Mouse (Mus musculus) CH12.LX (cell line): Measurements from ENCODE around the gene Os9. TPM values are rescaled to one million over a fixed set of nuclear protein-coding genes. Genes with fewer than 3 reads are reported as not detected.

Source experiments
- DNase-seq: peaks from one replicate; pipeline ENCODE4 v3.0.0-alpha.2; 2013; ENCODE audit errors: extremely low read depth
- H3K27ac ChIP-seq: 2 replicates; pipeline ENCODE4 v1.5.1; 2012; ENCODE audit warnings: low read depth, mild to moderate bottlenecking, control low read depth, moderate library complexity; ENCODE audit not compliant: insufficient read depth
- H3K27me3 ChIP-seq: replicated peaks from 2 replicates; pipeline ENCODE3; 2012; ENCODE audit warnings: inconsistent platforms
- H3K36me3 ChIP-seq, 2 experiments: replicated peaks in 1 of 2; 2 replicates each; pipeline versions ENCODE3 to v1.6.1; 2012; ENCODE audit warnings: inconsistent platforms in 1 of 2, low read length in 1 of 2, mild to moderate bottlenecking in 1 of 2, mixed read lengths in 1 of 2, moderate library complexity in 1 of 2; ENCODE audit not compliant: control insufficient read depth in 1 of 2, insufficient read depth in 1 of 2
- H3K4me1 ChIP-seq, 2 experiments: 2 replicates each; pipeline ENCODE4 v1.6.1; 2012; ENCODE audit warnings: inconsistent platforms in 1 of 2, moderate library complexity in 1 of 2; ENCODE audit not compliant: insufficient read depth in 2 of 2, control insufficient read depth in 1 of 2
- H3K4me2 ChIP-seq: 2 replicates; pipeline ENCODE4 v1.6.1; 2012; ENCODE audit warnings: low read depth, mild to moderate bottlenecking, control low read depth; ENCODE audit not compliant: poor library complexity, insufficient read depth, severe bottlenecking
- H3K4me3 ChIP-seq, 3 experiments: fragments of 150-350 bp in 1 of 3; sonication (generic) in 1 of 3; replicated peaks in 1 of 3; 2 replicates each; pipeline versions ENCODE3 to v1.5.1; 2011 to 2012; ENCODE audit warnings: low read depth in 2 of 3, low read length in 2 of 3, mild to moderate bottlenecking in 2 of 3, moderate library complexity in 2 of 3, control low read depth in 1 of 3, improper control_type of control experiment in 1 of 3, inconsistent platforms in 1 of 3, mixed read lengths in 1 of 3; ENCODE audit not compliant: poor library complexity in 1 of 3
- H3K79me2 ChIP-seq: replicated peaks from 2 replicates; pipeline ENCODE4 v1.6.1; 2012; ENCODE audit warnings: mild to moderate bottlenecking, moderate library complexity; ENCODE audit not compliant: control insufficient read depth, poor library complexity, insufficient read depth, severe bottlenecking; ENCODE audit errors: extremely low read depth
- H3K9ac ChIP-seq: 2 replicates; pipeline ENCODE4 v1.6.1; 2012; ENCODE audit warnings: low read depth, mild to moderate bottlenecking, control low read depth, moderate library complexity; ENCODE audit not compliant: insufficient read depth
- H3K9me3 ChIP-seq: replicated peaks from 2 replicates; pipeline ENCODE3; 2012; ENCODE audit warnings: low read length, inconsistent platforms, mixed read lengths
- BHLHE40 ChIP-seq: IDR thresholded peaks from 2 replicates; pipeline ENCODE4 v1.6.1; 2011; ENCODE audit warnings: mild to moderate bottlenecking, low read depth, low read length, improper control_type of control experiment
- ETS1 ChIP-seq: conservative IDR thresholded peaks from 2 replicates; pipeline ENCODE4 v1.6.1; 2012; ENCODE audit warnings: low read depth, mild to moderate bottlenecking, inconsistent platforms, low read length, improper control_type of control experiment, moderate library complexity
- HCFC1 ChIP-seq: IDR thresholded peaks from 2 replicates; pipeline ENCODE4 v1.6.1; 2012; ENCODE audit warnings: low read depth, mild to moderate bottlenecking, inconsistent platforms, low read length, improper control_type of control experiment
- IRF4 ChIP-seq: IDR thresholded peaks from 2 replicates; pipeline ENCODE4 v1.6.1; 2014; ENCODE audit warnings: low read depth, mild to moderate bottlenecking, inconsistent platforms, low read length, improper control_type of control experiment
- JUND ChIP-seq: conservative IDR thresholded peaks from 2 replicates; pipeline ENCODE4 v1.6.1; 2011; ENCODE audit warnings: low read depth, low read length, improper control_type of control experiment
- KAT2A ChIP-seq: IDR thresholded peaks from 2 replicates; pipeline ENCODE4 v1.6.1; 2012; ENCODE audit warnings: low read length, improper control_type of control experiment, inconsistent platforms; ENCODE audit not compliant: insufficient replicate concordance
- MAFK ChIP-seq: IDR thresholded peaks from 2 replicates; pipeline ENCODE4 v1.6.1; 2011; ENCODE audit warnings: low read length, improper control_type of control experiment; ENCODE audit not compliant: insufficient replicate concordance
- MAX ChIP-seq: IDR thresholded peaks from 2 replicates; pipeline ENCODE4 v1.6.1; 2011; ENCODE audit warnings: low read length, improper control_type of control experiment
- MEF2A ChIP-seq: IDR thresholded peaks from 2 replicates; pipeline ENCODE4 v1.6.1; 2014; ENCODE audit warnings: low read depth, mild to moderate bottlenecking, inconsistent platforms, low read length, improper control_type of control experiment, borderline replicate concordance
- MXI1 ChIP-seq: IDR thresholded peaks from 2 replicates; pipeline ENCODE4 v1.6.1; 2011; ENCODE audit warnings: mild to moderate bottlenecking, low read depth, low read length, improper control_type of control experiment
- NELFE ChIP-seq: IDR thresholded peaks from 2 replicates; pipeline ENCODE4 v1.6.1; 2011; ENCODE audit warnings: low read depth, low read length, improper control_type of control experiment
- PAX5 ChIP-seq: IDR thresholded peaks from 2 replicates; pipeline ENCODE4 v1.6.1; 2012; ENCODE audit warnings: low read length, inconsistent platforms, mixed read lengths
- POLR2A ChIP-seq: IDR thresholded peaks from 2 replicates; pipeline ENCODE4 v1.6.1; 2011; ENCODE audit warnings: low read depth, mild to moderate bottlenecking, improper control_type of control experiment, low read length
- POLR2AphosphoS2 ChIP-seq: IDR thresholded peaks from 2 replicates; pipeline ENCODE4 v1.6.1; 2011; ENCODE audit warnings: low read depth, low read length, improper control_type of control experiment
- RAD21 ChIP-seq: IDR thresholded peaks from 2 replicates; pipeline ENCODE4 v1.6.1; 2011; ENCODE audit warnings: low read depth, mild to moderate bottlenecking, low read length, improper control_type of control experiment, moderate library complexity
- SIN3A ChIP-seq: IDR thresholded peaks from 2 replicates; pipeline ENCODE4 v1.6.1; 2012; ENCODE audit warnings: low read length, improper control_type of control experiment, inconsistent platforms
- TBP ChIP-seq: conservative IDR thresholded peaks from 2 replicates; pipeline ENCODE4 v1.6.1; 2011; ENCODE audit warnings: low read depth, low read length, improper control_type of control experiment
- ZKSCAN1 ChIP-seq: IDR thresholded peaks from 2 replicates; pipeline ENCODE4 v1.6.1; 2012; ENCODE audit warnings: low read depth, inconsistent platforms, low read length, improper control_type of control experiment, borderline replicate concordance
- ZMIZ1 ChIP-seq: IDR thresholded peaks from 2 replicates; pipeline ENCODE4 v1.6.1; 2012; ENCODE audit warnings: low read depth, mild to moderate bottlenecking, inconsistent platforms, low read length, improper control_type of control experiment
- ZNF384 ChIP-seq: IDR thresholded peaks from 2 replicates; pipeline ENCODE4 v1.6.1; 2012; ENCODE audit warnings: low read depth, low read length, improper control_type of control experiment, inconsistent platforms
- dilution Hi-C: fragments of 300-500 bp; cut with MboI; formaldehyde crosslinking; loops from 2 replicates; pipeline ENCODE4 v1.14.3; 2020; ENCODE audit warnings: low sequenced_read_pairs; ENCODE audit not compliant: extremely low pct_unique_long_range_greater_than_20kb, extremely low pct_ligation_motif_present
- in situ Hi-C: fragments of 300-500 bp; cut with MboI; formaldehyde crosslinking; loops from 3 replicates; pipeline ENCODE4 v1.14.3; 2019; ENCODE audit warnings: low sequenced_read_pairs, low pct_ligation_motif_present, low pct_unique_long_range_greater_than_20kb, mixed read lengths
- polyA plus RNA-seq: library from polyadenylated mRNA; unstranded; fragments of >175 nt; gene quantifications from 2 replicates; pipeline ENCODE4 v1.2.1, GENCODE M21; 2012; ENCODE audit warnings: low read depth; ENCODE audit not compliant: insufficient read length
- total RNA-seq, 2 experiments: library from RNA; depleted of rRNA; stranded (reverse); fragments of 300-350 nt in 1 of 2; fragments of >200 nt in 1 of 2; gene quantifications; 2 replicates each; pipeline ENCODE4 v1.2.3; 2012 to 2014

Gene Os9
- total and polyA plus RNA-seq, 3 experiments: 42.8 to 82.7 (median 61.9) TPM

GRCm38 (mm10) chr10:127166771-127167613, 46.1 kb upstream of the Os9 start:
- H3K4me3 ChIP-seq: peak overlapping the region in 1 of 3 experiments; percentile 77
- peaks cover 12 to 25% of the 10 kb centered on the region in 2 experiments for H3K4me1 ChIP-seq
- dilution Hi-C loops: no loop called here
- no peak overlapping the region; the same call in 1 of the 2 replicates for H3K9ac ChIP-seq
- TF ChIP-seq ZNF384: no peak
- TF ChIP-seq MXI1: 0 out of 2 replicates have a peak, but pooled peaks have one; percentile 31
- TF ChIP-seq, all 38 proteins: peak for 1
- H3K79me2 ChIP-seq: no peaks in the 10 kb centered on the region; the same call in 1 of the 2 replicates
- H3K27me3 ChIP-seq: peaks cover 8% of the 10 kb centered on the region
- in situ Hi-C loops: loop anchor here (5.0 kb wide), 1 partner anchor 40 kb away; no protein-coding TSS in a partner anchor
- no peak for DNase-seq
- peaks cover 23% of the 10 kb centered on the region for H3K9me3 ChIP-seq
- H3K36me3 ChIP-seq: peaks cover 0 to 11% of the 10 kb centered on the region in 2 experiments
- H3K4me2 ChIP-seq: peak overlapping the region; percentile 41
- H3K27ac ChIP-seq: no peak overlapping the region

GRCm38 (mm10) chr10:127166404-127166715, 45.4 kb upstream of the Os9 start:
- TF ChIP-seq ZKSCAN1: no peak
- TF ChIP-seq HCFC1: no peak
- TF ChIP-seq MEF2A: no peak
- no peak for TF ChIP-seq MAX
- no peak for TF ChIP-seq KAT2A
- no peak for TF ChIP-seq ETS1
- no peak for TF ChIP-seq IRF4
- no peak for TF ChIP-seq POLR2A
- no peak for TF ChIP-seq PAX5
- TF ChIP-seq POLR2AphosphoS2: no peak
- no peak for TF ChIP-seq TBP
- no peak for TF ChIP-seq MAFK
- no peak for TF ChIP-seq BHLHE40
- no peak for TF ChIP-seq RAD21
- no peak for TF ChIP-seq JUND
- no peak for TF ChIP-seq ZMIZ1
- no peak for TF ChIP-seq SIN3A
- TF ChIP-seq NELFE: no peak
- dilution Hi-C loops: no loop called here

More at GRCm38 (mm10) chr10:127166404-127166715, 45.4 kb upstream of the Os9 start:
- H3K4me3 ChIP-seq: peak overlapping the region in 2 of 3 experiments; percentile 51 to 77
- peaks cover 23% of the 10 kb centered on the region for H3K9me3 ChIP-seq
- in situ Hi-C loops: loop anchor here (5.0 kb wide), 1 partner anchor 39 kb away; no protein-coding TSS in a partner anchor
- peaks cover 0 to 5% of the 10 kb centered on the region in 2 experiments for H3K36me3 ChIP-seq
- peaks cover 12 to 23% of the 10 kb centered on the region in 2 experiments for H3K4me1 ChIP-seq
- no peaks in the 10 kb centered on the region; the same call in 1 of the 2 replicates for H3K79me2 ChIP-seq
- peaks cover 3% of the 10 kb centered on the region for H3K27me3 ChIP-seq
- peak overlapping the region; percentile 41 for H3K4me2 ChIP-seq
- H3K27ac ChIP-seq: no peak overlapping the region
- no peak for DNase-seq
- no peak overlapping the region; the same call in 1 of the 2 replicates for H3K9ac ChIP-seq
